Mouse (Mus musculus): ENCODE results near the gene Aurkaip1.
"Not testable (repeated sequence)": the region's sequence is repeated elsewhere in the genome, so short reads cannot be mapped to it uniquely, and the experiment has no call there.

Gene Aurkaip1

DNA sequence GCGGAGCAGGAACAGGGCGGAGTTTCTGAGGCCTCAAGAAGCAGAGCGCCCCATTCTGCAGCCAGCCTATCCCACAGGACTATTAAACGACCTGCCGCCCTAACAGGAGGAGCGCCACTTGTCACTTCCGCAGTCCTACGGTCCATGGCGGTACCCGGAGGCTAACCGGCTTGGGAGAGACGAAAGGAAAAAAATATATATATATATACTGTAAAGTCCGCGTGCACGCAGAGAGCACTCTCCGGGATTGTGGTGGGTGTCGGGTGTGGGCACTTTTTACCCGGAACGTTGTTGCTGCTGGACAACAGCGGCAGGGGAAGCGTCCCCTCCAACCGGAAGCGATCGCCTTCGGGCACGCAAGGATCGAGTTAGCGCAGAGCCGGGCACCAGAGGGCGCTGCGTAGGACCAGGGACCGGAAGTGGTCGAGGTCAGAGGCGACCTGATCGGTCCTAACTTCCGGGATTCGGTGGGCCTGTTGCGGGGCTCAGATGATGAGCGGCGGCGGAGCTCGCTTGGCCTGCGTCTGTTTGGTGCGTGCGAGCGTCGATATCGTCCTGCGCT lies at the start of gene Aurkaip1:
Gene Aurkaip1 (plus strand): TSS at position 68 of the 562 bp plus-strand sequence.
- peak; percentile 91 to 92 for DNase-seq (ENCODE audit: low spot score in 2 of 2)

DNA sequence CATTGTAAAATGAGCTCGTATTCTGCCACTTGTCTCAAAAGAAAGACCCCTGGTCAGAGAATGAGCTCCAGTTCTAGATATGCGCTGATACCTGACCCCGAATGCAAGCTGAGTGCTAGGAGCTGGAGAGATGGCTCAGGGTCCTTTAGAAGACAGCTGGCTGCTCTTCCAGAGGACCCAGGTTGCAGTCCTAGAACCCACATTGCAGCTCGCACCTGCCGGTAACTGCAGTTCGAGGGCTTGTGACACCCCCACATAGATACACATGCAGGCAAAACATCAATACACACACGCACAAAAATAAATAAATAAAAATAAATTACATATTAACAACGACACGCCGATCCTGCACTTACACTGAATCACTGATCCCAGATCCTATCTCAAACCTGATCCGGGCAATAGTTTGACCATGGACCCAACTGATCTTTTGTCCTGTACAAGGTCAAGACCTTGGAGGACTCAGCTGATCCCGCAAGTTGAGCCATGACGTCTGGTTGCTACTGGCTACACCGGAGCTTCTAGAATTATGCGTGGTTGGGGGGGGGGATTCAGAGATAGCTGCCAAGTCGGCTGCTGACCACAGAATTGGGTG lies 47.5 kb upstream of the Aurkaip1 start:
- DNase-seq (ENCODE audit: low spot score in 2 of 2): no peak

GRCm38 (mm10) chr4:155784081-155784701 lies 46.9 kb upstream of the Aurkaip1 start:
- peak in 1 of 2 experiments; percentile 62 for DNase-seq (ENCODE audit: low spot score in 2 of 2)

DNA sequence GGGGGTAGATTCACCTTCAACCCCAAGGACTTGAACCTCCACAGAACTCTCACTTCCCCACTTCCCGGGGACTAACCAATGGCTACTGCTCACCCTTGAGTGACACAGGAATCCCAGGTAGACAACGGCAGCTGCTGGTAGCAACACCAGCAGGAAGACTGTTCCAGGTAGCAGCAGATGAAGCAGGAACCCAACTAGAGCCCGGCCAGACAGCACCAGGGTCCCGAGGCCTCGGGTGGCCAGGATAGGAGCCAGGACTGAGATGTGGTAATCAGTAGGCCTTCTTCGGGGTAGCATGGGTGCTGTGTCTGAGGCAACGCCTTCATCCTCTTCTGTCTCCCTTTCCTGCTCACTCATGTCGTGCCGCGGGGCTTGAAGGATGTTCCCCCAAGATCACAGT lies 45.8 kb upstream of the Aurkaip1 start:
- DNase-seq (ENCODE audit: low spot score in 2 of 2): no peak

- DNase-seq (ENCODE audit: low spot score in 2 of 2): no peak
These were observed 45.3 kb upstream of the Aurkaip1 start, which contains the start of gene Tmem88b for GRCm38 (mm10) chr4:155785819-155786218. Gene Tmem88b, minus strand, starts transcription at chr4:155785874.

DNA sequence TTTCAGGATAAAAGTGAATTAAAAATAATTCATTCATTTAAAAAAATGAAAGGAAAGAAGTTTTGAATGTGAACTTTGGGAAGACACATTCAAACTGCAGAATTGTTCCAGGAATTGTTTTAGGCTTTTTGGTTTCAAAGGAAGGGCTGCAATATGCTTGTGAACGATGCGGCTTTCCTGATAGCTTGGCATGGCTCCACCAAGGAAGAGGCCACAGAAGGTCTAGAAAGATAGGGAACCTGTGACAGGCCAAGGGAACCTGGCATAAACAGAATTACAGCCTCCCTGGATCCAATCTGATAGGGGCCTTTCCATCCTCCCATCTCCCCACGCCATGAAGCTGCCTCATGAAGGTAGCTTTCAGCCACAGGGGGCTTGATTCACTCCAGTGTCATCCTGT lies 42.8 kb upstream of the Aurkaip1 start:
- no peak for DNase-seq (ENCODE audit: low spot score in 2 of 2)

- not testable (repeated sequence) for DNase-seq (ENCODE audit: low spot score in 2 of 2)
These were observed 42.2 kb upstream of the Aurkaip1 start for GRCm38 (mm10) chr4:155788833-155789232.

GRCm38 (mm10) chr4:155790021-155790489 lies 41.0 kb upstream of the Aurkaip1 start, which contains the start of gene Ankrd65:
Gene Ankrd65, plus strand, starts transcription at chr4:155790439.
- DNase-seq (ENCODE audit: low spot score in 2 of 2): no peak

- DNase-seq (ENCODE audit: low spot score in 2 of 2): no peak
These were observed 40.4 kb upstream of the Aurkaip1 start for GRCm38 (mm10) chr4:155790650-155791161.

GRCm38 (mm10) chr4:155791240-155791933 lies 39.7 kb upstream of the Aurkaip1 start:
- no peak for DNase-seq (ENCODE audit: low spot score in 2 of 2)

GRCm38 (mm10) chr4:155793730-155794129 lies 37.3 kb upstream of the Aurkaip1 start:
- no peak for DNase-seq (ENCODE audit: low spot score in 2 of 2)

GRCm38 (mm10) chr4:155802075-155802474 lies 29.0 kb upstream of the Aurkaip1 start:
- DNase-seq (ENCODE audit: low spot score in 2 of 2): no peak

- no peak for DNase-seq (ENCODE audit: low spot score in 2 of 2)
These were observed 28.2 kb upstream of the Aurkaip1 start, which contains the start of gene Mrpl20 for GRCm38 (mm10) chr4:155802741-155803339. Gene Mrpl20, plus strand, starts transcription at chr4:155802878.

DNA sequence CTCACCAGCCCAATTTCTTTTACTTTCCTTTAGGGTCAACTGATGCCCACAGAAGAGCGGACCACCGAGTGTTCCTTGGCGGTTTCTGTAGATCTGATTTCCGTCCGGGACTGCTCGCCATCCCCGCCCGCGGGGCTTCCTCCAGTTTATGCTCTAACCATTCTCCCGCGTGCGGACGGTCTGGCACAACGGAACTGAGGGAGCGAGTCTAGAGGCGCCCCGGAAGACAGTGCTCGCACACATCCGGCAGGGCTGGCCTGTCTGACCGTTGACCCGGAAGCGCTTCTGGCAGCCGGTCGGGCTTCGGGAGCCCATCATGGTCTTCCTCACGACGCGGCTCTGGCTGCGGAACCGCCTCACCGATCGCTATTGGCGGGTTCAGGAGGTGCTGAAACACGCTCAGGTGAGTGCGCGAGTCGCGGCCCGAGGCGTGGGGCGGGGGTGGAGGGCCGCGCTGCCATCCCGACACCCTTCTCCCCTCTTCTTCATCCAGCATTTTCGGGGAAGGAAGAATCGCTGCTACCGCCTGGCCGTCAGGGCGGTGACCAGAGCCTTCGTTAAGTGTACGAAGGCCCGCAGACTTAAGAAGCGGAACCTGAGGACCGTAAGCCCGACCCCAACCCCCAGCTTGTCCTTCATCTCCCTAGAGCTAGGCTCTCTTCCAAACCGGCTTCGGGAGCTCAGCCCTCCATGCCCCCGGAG lies 27.6 kb upstream of the Aurkaip1 start:
- peak; percentile 89 for DNase-seq (ENCODE audit: low spot score in 2 of 2)

GRCm38 (mm10) chr4:155807841-155808240 lies 23.2 kb upstream of the Aurkaip1 start:
- DNase-seq (ENCODE audit: low spot score in 2 of 2): no peak

GRCm38 (mm10) chr4:155811929-155812664 lies 19.0 kb upstream of the Aurkaip1 start, which contains the start of gene Ccnl2:
Gene Ccnl2, plus strand, starts transcription at chr4:155812489.
- peak; percentile 91 to 93 for DNase-seq (ENCODE audit: low spot score in 2 of 2)

DNA sequence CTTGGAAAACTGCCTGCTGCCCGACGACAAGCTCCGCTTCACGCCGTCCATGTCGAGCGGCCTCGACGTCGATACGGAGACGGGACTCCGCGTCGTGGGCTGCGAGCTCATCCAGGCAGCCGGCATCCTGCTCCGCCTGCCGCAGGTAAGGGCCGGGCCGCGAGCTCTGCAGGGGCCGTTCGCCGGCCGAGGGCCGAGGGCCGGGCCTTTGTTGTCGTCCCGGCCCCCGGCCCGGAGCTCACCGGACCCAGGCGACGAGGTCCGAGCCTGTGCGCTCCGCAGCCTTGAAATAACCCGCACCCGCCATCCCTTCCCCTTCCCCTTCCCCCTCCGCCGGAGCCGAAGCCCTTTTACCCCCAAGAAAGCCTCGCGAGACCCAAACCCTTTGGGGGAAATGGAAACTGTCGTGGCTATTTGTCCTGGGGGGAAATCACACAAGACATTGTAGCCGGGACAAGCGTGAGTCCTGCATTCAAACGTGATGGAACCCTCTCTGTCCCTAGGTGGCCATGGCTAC lies 18.3 kb upstream of the Aurkaip1 start:
- no peak for DNase-seq (ENCODE audit: low spot score in 2 of 2)

- DNase-seq (ENCODE audit: low spot score in 2 of 2): no peak
These were observed 13.5 kb upstream of the Aurkaip1 start for GRCm38 (mm10) chr4:155817533-155817932.

GRCm38 (mm10) chr4:155821025-155821424 lies 10.0 kb upstream of the Aurkaip1 start:
- DNase-seq (ENCODE audit: low spot score in 2 of 2): no peak

- DNase-seq (ENCODE audit: low spot score in 2 of 2): no peak
These were observed 7.6 kb upstream of the Aurkaip1 start for GRCm38 (mm10) chr4:155823443-155823842.

Data from right cerebral cortex, postnatal 36 days (tissue).